Comparison of ENCODE assay signal across 16 mouse cellular contexts in the genomic region with DNA sequence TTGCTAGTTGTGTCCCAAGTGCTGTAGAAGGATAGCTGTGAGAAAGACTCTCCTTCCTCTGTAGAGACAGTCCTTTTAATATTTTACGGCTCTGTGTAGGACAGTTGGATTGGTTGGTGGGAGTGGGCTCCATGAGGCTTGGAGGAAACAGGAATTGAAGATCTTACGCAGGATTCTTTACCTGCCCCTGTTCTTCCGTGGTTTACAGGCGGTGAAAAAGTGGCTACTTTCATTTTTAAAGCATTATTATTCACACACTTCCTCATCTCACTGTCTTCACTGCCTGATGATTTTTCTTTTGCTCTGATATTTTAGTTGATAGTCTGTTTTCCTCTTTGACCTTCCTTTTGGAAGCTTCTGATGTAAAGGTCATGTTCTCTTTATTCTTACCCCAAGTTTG. TPM values are rescaled to one million over a fixed set of nuclear protein-coding genes. Genes with fewer than 3 reads are reported as not detected.
"Had no signal": no experiment of that assay in that cellular context is flagged by ENCODE, and none has a peak within 500 bp of the region (broad histone marks: within the 10 kb centered on the region; RNA-seq: fewer than 3 reads in every experiment).

No protein-coding gene starts in this region.

- ATAC-seq: liver, embryonic 12.5 days; midbrain, embryonic 16.5 days had no signal

- H3K36me3 ChIP-seq: limb, embryonic 15.5 days; liver, embryonic 12.5 days; midbrain, embryonic 12.5 days had no signal

- H3K9me3 ChIP-seq: limb, embryonic 15.5 days; liver, embryonic 12.5 days; midbrain, embryonic 12.5 days had no signal

- H3K27ac ChIP-seq: limb, embryonic 15.5 days; liver, embryonic 12.5 days; midbrain, embryonic 12.5 days had no signal

- H3K4me3 ChIP-seq: limb, embryonic 15.5 days; liver, embryonic 12.5 days; midbrain, embryonic 12.5 days had no signal

- H3K9ac ChIP-seq: limb, embryonic 15.5 days; liver, embryonic 12.5 days; lung, embryonic 14.5 days; midbrain, embryonic 12.5 days had no signal

- DNase-seq: kidney, adult 18-20 months; kidney, postnatal 10 days; lung, embryonic 14.5 days; lung, postnatal 10 days; lung, postnatal 4 days; right cerebral cortex, adult 18-20 months; right cerebral cortex, postnatal 25 days; thymus, postnatal 36 days had no signal

- H3K4me2 ChIP-seq: limb, embryonic 15.5 days; liver, embryonic 12.5 days; lung, embryonic 14.5 days; midbrain, embryonic 12.5 days had no signal

RNA-seq across cellular contexts. Expression of a gene that starts 17.5 kb away (rescaled TPM):
- polyA plus RNA-seq: large intestine, adult 2 months; liver, embryonic 12.5 days; liver, embryonic 16.5 days; small intestine, adult 2 months; stomach, embryonic 16.5 days had no signal
